Mouse (Mus musculus) CH12.LX (cell line): ENCODE measurements at regions not wholly inside any gene's neighbourhood (a gene's known extent, or its start where the extent isn't known, plus 50 kb on each side); places are given as distances from the start of the nearest gene placed in this dataset.

Experiments
- EP300 ChIP-seq: IDR thresholded peaks from 2 replicates; pipeline ENCODE4 v1.6.1; 2011; ENCODE audit warnings: low read length, improper control_type of control experiment
- HCFC1 ChIP-seq: IDR thresholded peaks from 2 replicates; pipeline ENCODE4 v1.6.1; 2012; ENCODE audit warnings: low read depth, mild to moderate bottlenecking, inconsistent platforms, low read length, improper control_type of control experiment
- RCOR1 ChIP-seq: conservative IDR thresholded peaks from 2 replicates; pipeline ENCODE4 v1.6.1; 2012; ENCODE audit warnings: low read depth, mild to moderate bottlenecking, inconsistent platforms, low read length, improper control_type of control experiment
- TBP ChIP-seq: conservative IDR thresholded peaks from 2 replicates; pipeline ENCODE4 v1.6.1; 2011; ENCODE audit warnings: low read depth, low read length, improper control_type of control experiment

GRCm38 (mm10) chr14:76641752-76642529, 85.3 kb upstream of the Serp2 start:
- no peak for TF ChIP-seq HCFC1
- no peak for TF ChIP-seq TBP
- TF ChIP-seq EP300 = no peak
- no peak for TF ChIP-seq RCOR1
